Mouse (Mus musculus) neural tube, embryonic 12.5 days (tissue): ENCODE measurements around the gene Omg. TPM values are rescaled to one million over a fixed set of nuclear protein-coding genes. Genes with fewer than 3 reads are reported as not detected.

ENCODE experiments used
- ATAC-seq: fragments of 200-750 bp; cut with Nextera tagmentation; 2 replicates; pipeline ENCODE4 v1.8.0; 2017; ENCODE audit warnings: low read depth, mild to moderate bottlenecking, moderate TSS enrichment, moderate library complexity; ENCODE audit not compliant: low FRiP score
- H3K27ac ChIP-seq: fragments of 300-500 bp; sonication (generic); 2 replicates; pipeline ENCODE4 v1.5.1; 2016
- H3K27me3 ChIP-seq: fragments of 300-500 bp; sonication (generic); replicated peaks from 2 replicates; pipeline ENCODE4 v1.6.1; 2016; ENCODE audit warnings: mild to moderate bottlenecking
- H3K36me3 ChIP-seq: fragments of 300-500 bp; sonication (generic); 2 replicates; pipeline ENCODE4 v1.6.1; 2016; ENCODE audit warnings: mild to moderate bottlenecking
- H3K4me1 ChIP-seq: fragments of 300-500 bp; sonication (generic); 2 replicates; pipeline ENCODE4 v1.6.1; 2016
- H3K4me2 ChIP-seq: fragments of 300-500 bp; sonication (generic); replicated peaks from 2 replicates; pipeline ENCODE4 v1.6.1; 2016; ENCODE audit warnings: mild to moderate bottlenecking
- H3K4me3 ChIP-seq: fragments of 300-500 bp; sonication (generic); 2 replicates; pipeline ENCODE4 v1.5.1; 2016
- H3K9ac ChIP-seq: fragments of 300-500 bp; sonication (generic); 2 replicates; pipeline ENCODE4 v1.6.1; 2016; ENCODE audit warnings: mild to moderate bottlenecking
- H3K9me3 ChIP-seq: fragments of 300-500 bp; sonication (generic); 2 replicates; pipeline ENCODE4 v1.6.1; 2016; ENCODE audit warnings: mild to moderate bottlenecking
- WGBS: fragments of 180-500 bp; shearing (Covaris S2); methylation state at CpG from one replicate; pipeline ENCODE4 v1.1.7; 2016; 5-methylcytosine and 5-hydroxymethylcytosine counted together
- polyA plus RNA-seq: library from polyadenylated mRNA; unstranded; fragments of >200 nt; fragmentation: Nextera tagmentation; extraction: Ambion mirVana; gene quantifications from 2 replicates; pipeline ENCODE4 v1.2.1, GENCODE M21; 2016

Omg gene
- polyA plus RNA-seq, result 0.61 and 0.72 TPM in 2 replicates

- no peak for ATAC-seq
- no peak within 1 kb of the TSS for H3K27ac ChIP-seq
- no peaks in the 10 kb centered on the region for H3K9me3 ChIP-seq
- H3K4me1 ChIP-seq, result peaks cover 4% of the 10 kb centered on the region; the same call in 1 of the 2 replicates
- H3K36me3 ChIP-seq, result no peaks in the 10 kb centered on the region
- H3K4me3 ChIP-seq, result no peak within 1 kb of the TSS
- no peak within 1 kb of the TSS for H3K4me2 ChIP-seq
- no peaks in the 10 kb centered on the region for H3K27me3 ChIP-seq
- 37% methylated on average over 8 of the region's 8 CpGs for WGBS
- no peak within 1 kb of the TSS for H3K9ac ChIP-seq
Observed at GRCm38 (mm10) chr11:79503845-79504244, at the start of gene Omg. Gene Omg (minus strand): TSS chr11:79504084.

GRCm38 (mm10) chr11:79552622-79553021 lies 48.7 kb upstream of the Omg start:
- Histone ChIP-seq H3K4me1 (no peaks in the 10 kb centered on the region), H3K9me3 (no peaks in the 10 kb centered on the region), H3K36me3 (peaks cover 74% of the 10 kb centered on the region), H3K4me3 (no peak overlapping the region), H3K4me2 (no peak overlapping the region), H3K9ac (no peak overlapping the region), H3K27me3 (no peaks in the 10 kb centered on the region), H3K27ac (no peak overlapping the region)
- 93% methylated on average over 1 of the region's 1 CpGs for WGBS
- no peak for ATAC-seq

GRCm38 (mm10) chr11:79536293-79536692 lies 32.4 kb upstream of the Omg start:
- H3K4me1 ChIP-seq, result no peaks in the 10 kb centered on the region
- H3K36me3 ChIP-seq, result peaks cover 15% of the 10 kb centered on the region
- H3K27me3 ChIP-seq, result no peaks in the 10 kb centered on the region
- 95% methylated on average over 3 of the region's 3 CpGs for WGBS
- H3K9ac ChIP-seq, result no peak overlapping the region
- H3K27ac ChIP-seq, result no peak overlapping the region
- ATAC-seq, result no peak
- H3K4me2 ChIP-seq, result no peak overlapping the region
- H3K4me3 ChIP-seq, result no peak overlapping the region
- no peaks in the 10 kb centered on the region for H3K9me3 ChIP-seq

GRCm38 (mm10) chr11:79535554-79535953 lies 31.7 kb upstream of the Omg start:
- no peak for ATAC-seq

GRCm38 (mm10) chr11:79533950-79534690 lies 30.2 kb upstream of the Omg start:
- Histone ChIP-seq H3K4me2 (no peak overlapping the region), H3K9ac (no peak overlapping the region), H3K36me3 (0 out of 2 replicates have a peak, but pooled peaks cover 3% of the 10 kb centered on the region), H3K27me3 (no peaks in the 10 kb centered on the region), H3K9me3 (no peaks in the 10 kb centered on the region), H3K27ac (no peak overlapping the region), H3K4me3 (no peak overlapping the region), H3K4me1 (no peaks in the 10 kb centered on the region)
- 90% methylated on average over 8 of the region's 8 CpGs for WGBS
- ATAC-seq, result no peak

More at GRCm38 (mm10) chr11:79535554-79535953, 31.7 kb upstream of the Omg start:
- Histone ChIP-seq H3K4me3 (no peak overlapping the region), H3K9ac (no peak overlapping the region), H3K27ac (no peak overlapping the region), H3K4me2 (no peak overlapping the region), H3K9me3 (no peaks in the 10 kb centered on the region), H3K27me3 (no peaks in the 10 kb centered on the region), H3K4me1 (no peaks in the 10 kb centered on the region), H3K36me3 (peaks cover 11% of the 10 kb centered on the region; the same call in 1 of the 2 replicates)
- 89% methylated on average over 4 of the region's 4 CpGs for WGBS

GRCm38 (mm10) chr11:79533311-79533710 lies 29.4 kb upstream of the Omg start:
- Histone ChIP-seq H3K4me1 (no peaks in the 10 kb centered on the region), H3K4me3 (no peak overlapping the region), H3K4me2 (no peak overlapping the region), H3K36me3 (0 out of 2 replicates have a peak, but pooled peaks cover 5% of the 10 kb centered on the region), H3K27me3 (no peaks in the 10 kb centered on the region), H3K9ac (no peak overlapping the region), H3K9me3 (no peaks in the 10 kb centered on the region), H3K27ac (no peak overlapping the region)
- WGBS, result 91% methylated on average over 6 of the region's 6 CpGs
- ATAC-seq, result no peak

- Histone ChIP-seq H3K27me3 (no peaks in the 10 kb centered on the region), H3K27ac (no peak overlapping the region), H3K4me1 (no peaks in the 10 kb centered on the region), H3K4me3 (no peak overlapping the region), H3K9ac (no peak overlapping the region), H3K4me2 (no peak overlapping the region), H3K36me3 (peaks cover 2% of the 10 kb centered on the region; the same call in 1 of the 2 replicates), H3K9me3 (no peaks in the 10 kb centered on the region)
- no peak for ATAC-seq
- WGBS, result 91% methylated on average over 4 of the region's 4 CpGs
Observed at GRCm38 (mm10) chr11:79531485-79531884, 27.6 kb upstream of the Omg start.

GRCm38 (mm10) chr11:79530774-79531173 lies 26.9 kb upstream of the Omg start:
- Histone ChIP-seq H3K27me3 (no peaks in the 10 kb centered on the region), H3K36me3 (peaks cover 2% of the 10 kb centered on the region; the same call in 1 of the 2 replicates), H3K4me3 (no peak overlapping the region), H3K9ac (no peak overlapping the region), H3K9me3 (no peaks in the 10 kb centered on the region), H3K4me2 (no peak overlapping the region), H3K4me1 (no peaks in the 10 kb centered on the region), H3K27ac (no peak overlapping the region)
- no peak for ATAC-seq
- WGBS, result 92% methylated on average over 11 of the region's 11 CpGs

GRCm38 (mm10) chr11:79530333-79530761 lies 26.5 kb upstream of the Omg start, which contains the start of the genes Evi2 and Evi2a:
Gene Evi2 (minus strand): TSS chr11:79530589.
Gene Evi2a (minus strand): TSS chr11:79530609.
- no peak for ATAC-seq
- H3K27ac ChIP-seq, result no peak within 1 kb of the TSS
- H3K4me2 ChIP-seq, result no peak within 1 kb of the TSS
- H3K27me3 ChIP-seq, result no peaks in the 10 kb centered on the region
- no peak within 1 kb of the TSS for H3K9ac ChIP-seq
- H3K36me3 ChIP-seq, result peaks cover 2% of the 10 kb centered on the region; the same call in 1 of the 2 replicates
- H3K4me1 ChIP-seq, result no peaks in the 10 kb centered on the region
- no peak within 1 kb of the TSS for H3K4me3 ChIP-seq
- no peaks in the 10 kb centered on the region for H3K9me3 ChIP-seq
- WGBS, result 89% methylated on average over 7 of the region's 7 CpGs

GRCm38 (mm10) chr11:79529736-79530135 lies 25.9 kb upstream of the Omg start:
- Histone ChIP-seq H3K9ac (no peak overlapping the region), H3K27ac (no peak overlapping the region), H3K36me3 (peaks cover 2% of the 10 kb centered on the region; the same call in 1 of the 2 replicates), H3K9me3 (no peaks in the 10 kb centered on the region), H3K4me1 (no peaks in the 10 kb centered on the region), H3K4me2 (no peak overlapping the region), H3K4me3 (no peak overlapping the region), H3K27me3 (no peaks in the 10 kb centered on the region)
- ATAC-seq, result no peak
- 88% methylated on average over 2 of the region's 2 CpGs for WGBS

- peaks cover 2% of the 10 kb centered on the region; the same call in 1 of the 2 replicates for H3K36me3 ChIP-seq
- H3K27me3 ChIP-seq, result no peaks in the 10 kb centered on the region
- no peaks in the 10 kb centered on the region for H3K9me3 ChIP-seq
- 97% methylated on average over 6 of the region's 6 CpGs for WGBS
- H3K27ac ChIP-seq, result no peak overlapping the region
- H3K4me1 ChIP-seq, result no peaks in the 10 kb centered on the region
- no peak overlapping the region for H3K4me2 ChIP-seq
- no peak overlapping the region for H3K9ac ChIP-seq
- no peak for ATAC-seq
- H3K4me3 ChIP-seq, result no peak overlapping the region
Observed at GRCm38 (mm10) chr11:79529226-79529625, 25.3 kb upstream of the Omg start.

GRCm38 (mm10) chr11:79528601-79529000 lies 24.7 kb upstream of the Omg start:
- H3K4me1 ChIP-seq, result no peaks in the 10 kb centered on the region
- H3K36me3 ChIP-seq, result peaks cover 2% of the 10 kb centered on the region; the same call in 1 of the 2 replicates
- no peak overlapping the region for H3K9ac ChIP-seq
- H3K9me3 ChIP-seq, result no peaks in the 10 kb centered on the region
- no peak overlapping the region for H3K27ac ChIP-seq
- no peaks in the 10 kb centered on the region for H3K27me3 ChIP-seq
- no peak for ATAC-seq
- no peak overlapping the region for H3K4me3 ChIP-seq
- H3K4me2 ChIP-seq, result no peak overlapping the region
- WGBS, result 91% methylated on average over 3 of the region's 3 CpGs
